Mouse (Mus musculus) heart, embryonic 11.5 days (tissue): ENCODE data around the gene Epha6. TPM values are rescaled to one million over a fixed set of nuclear protein-coding genes. Genes with fewer than 3 reads are reported as not detected.

Experiments
- ATAC-seq: fragments of 200-750 bp; cut with Nextera tagmentation; replicated peaks from 2 replicates; pipeline ENCODE4 v1.8.0; 2017; ENCODE audit warnings: moderate library complexity; ENCODE audit not compliant: insufficient number of reproducible peaks, low FRiP score, low TSS enrichment
- H3K27ac ChIP-seq: fragments of 300-500 bp; sonication (generic); 2 replicates; pipeline ENCODE4 v1.5.1; 2014; ENCODE audit warnings: mild to moderate bottlenecking, low read depth, low read length
- H3K27me3 ChIP-seq: fragments of 300-500 bp; sonication (generic); 2 replicates; pipeline ENCODE4 v1.6.1; 2014; ENCODE audit warnings: mild to moderate bottlenecking, low read length, mixed read lengths; ENCODE audit not compliant: control insufficient read depth, insufficient read depth
- H3K36me3 ChIP-seq: fragments of 300-500 bp; sonication (generic); 2 replicates; pipeline ENCODE4 v1.6.1; 2014; ENCODE audit warnings: mild to moderate bottlenecking, low read length, moderate library complexity, mixed read lengths; ENCODE audit not compliant: control insufficient read depth, insufficient read depth
- H3K4me1 ChIP-seq: fragments of 300-500 bp; sonication (generic); 2 replicates; pipeline ENCODE4 v1.6.1; 2014; ENCODE audit warnings: low read length; ENCODE audit not compliant: control insufficient read depth, insufficient read depth
- H3K4me2 ChIP-seq: fragments of 300-500 bp; sonication (generic); 2 replicates; pipeline ENCODE4 v1.6.1; 2014; ENCODE audit warnings: mild to moderate bottlenecking, moderate library complexity
- H3K4me3 ChIP-seq: fragments of 300-500 bp; sonication (generic); 2 replicates; pipeline ENCODE4 v1.5.1; 2014; ENCODE audit warnings: low read depth, low read length
- H3K9ac ChIP-seq: fragments of 300-500 bp; sonication (generic); 2 replicates; pipeline ENCODE4 v1.6.1; 2014; ENCODE audit warnings: mild to moderate bottlenecking, low read depth, low read length, moderate library complexity
- H3K9me3 ChIP-seq: fragments of 300-500 bp; sonication (generic); replicated peaks from 2 replicates; pipeline ENCODE4 v1.6.1; 2016; ENCODE audit warnings: low read length; ENCODE audit not compliant: control insufficient read depth
- WGBS: fragments of 180-500 bp; shearing (Covaris S2); extraction: QIAGEN DNeasy Blood & Tissue Kit; methylation state at CpG from one replicate; pipeline ENCODE4 v1.1.7; 2014; ENCODE audit not compliant: insufficient replicate concordance; 5-methylcytosine and 5-hydroxymethylcytosine counted together
- polyA plus RNA-seq: library from polyadenylated mRNA; unstranded; fragments of >200 nt; fragmentation: Nextera tagmentation; extraction: Ambion mirVana; gene quantifications from 2 replicates; pipeline ENCODE4 v1.2.1, GENCODE M21; 2014

Epha6 gene
- polyA plus RNA-seq, 1 experiment from 2014 or later = 0.09 TPM

DNA sequence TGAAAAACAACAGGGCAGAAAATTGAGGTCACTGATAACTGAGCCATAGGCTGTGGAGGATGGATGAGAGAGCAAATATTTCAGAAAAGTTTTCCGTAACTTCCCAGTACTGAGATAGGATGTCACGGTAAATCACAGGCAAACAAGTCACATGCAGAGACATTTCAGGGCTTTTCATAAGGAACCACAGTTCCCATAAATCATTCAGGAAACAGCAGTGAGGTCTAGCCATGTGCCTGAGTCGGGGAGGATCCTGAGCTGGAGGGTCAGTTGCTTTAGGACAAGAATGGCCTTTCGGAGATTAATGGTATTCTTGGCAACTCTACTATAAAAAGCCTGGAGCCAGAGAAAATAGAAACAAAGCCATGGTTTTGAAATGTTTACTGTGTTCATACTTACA lies 889.8 kb downstream of the Epha6 start:
- no peak overlapping the region for H3K4me3 ChIP-seq
- 80% methylated on average over 4 of the region's 4 CpGs for WGBS
- no peaks in the 10 kb centered on the region for H3K9me3 ChIP-seq
- H3K27me3 ChIP-seq = no peaks in the 10 kb centered on the region
- H3K4me1 ChIP-seq = no peaks in the 10 kb centered on the region
- H3K4me2 ChIP-seq = no peak overlapping the region
- no peaks in the 10 kb centered on the region for H3K36me3 ChIP-seq
- no peak for ATAC-seq
- no peak overlapping the region for H3K27ac ChIP-seq
- no peak overlapping the region for H3K9ac ChIP-seq

DNA sequence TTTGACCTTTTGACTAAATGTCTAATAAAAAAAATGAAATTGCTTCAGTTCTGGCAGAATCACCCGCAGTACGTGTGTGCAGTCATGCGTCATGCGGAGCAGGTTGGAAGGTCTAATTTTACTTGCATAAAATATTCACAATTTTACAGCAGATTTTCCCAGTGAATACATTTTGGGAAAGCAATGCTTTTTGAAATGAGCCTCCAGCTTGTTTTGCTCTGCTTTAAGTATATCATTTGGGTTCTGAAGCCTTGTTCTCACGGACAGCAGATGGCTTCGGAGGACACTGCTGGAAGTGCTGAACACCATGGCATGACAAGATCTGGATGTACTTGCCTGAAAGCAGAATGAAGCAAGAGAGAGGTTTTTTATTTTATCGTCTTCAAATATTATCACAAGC lies 912.1 kb downstream of the Epha6 start:
- no peaks in the 10 kb centered on the region for H3K9me3 ChIP-seq
- ATAC-seq = no peak
- H3K9ac ChIP-seq = no peak overlapping the region
- H3K4me3 ChIP-seq = no peak overlapping the region
- no peaks in the 10 kb centered on the region for H3K27me3 ChIP-seq
- no peak overlapping the region for H3K27ac ChIP-seq
- H3K4me2 ChIP-seq = no peak overlapping the region
- 87% methylated on average over 7 of the region's 7 CpGs for WGBS
- no peaks in the 10 kb centered on the region for H3K36me3 ChIP-seq
- no peaks in the 10 kb centered on the region for H3K4me1 ChIP-seq

DNA sequence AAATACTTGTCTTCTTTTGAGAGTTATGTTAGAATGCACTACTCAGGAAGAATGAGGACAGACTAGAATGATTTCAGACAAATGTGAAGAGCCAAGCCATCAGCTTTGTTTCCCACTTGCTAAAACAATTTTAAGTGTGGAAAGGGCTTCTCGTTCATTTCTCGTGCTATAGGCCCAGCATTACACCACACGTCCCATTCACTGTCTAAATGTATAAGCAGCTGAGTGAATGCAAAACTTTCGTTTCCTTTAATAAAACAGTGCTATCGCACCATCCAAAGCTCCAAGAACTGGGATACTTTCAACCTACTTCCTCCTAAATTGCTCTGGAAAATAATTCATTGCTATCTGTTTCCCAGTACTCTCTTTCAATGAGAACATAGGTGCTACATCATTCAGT lies 916.2 kb downstream of the Epha6 start:
- Histone ChIP-seq H3K4me3 (no peak overlapping the region), H3K4me2 (no peak overlapping the region), H3K36me3 (no peaks in the 10 kb centered on the region), H3K9me3 (no peaks in the 10 kb centered on the region), H3K4me1 (no peaks in the 10 kb centered on the region), H3K27me3 (no peaks in the 10 kb centered on the region), H3K9ac (no peak overlapping the region), H3K27ac (no peak overlapping the region)
- ATAC-seq = no peak
- 82% methylated on average over 5 of the region's 5 CpGs for WGBS

DNA sequence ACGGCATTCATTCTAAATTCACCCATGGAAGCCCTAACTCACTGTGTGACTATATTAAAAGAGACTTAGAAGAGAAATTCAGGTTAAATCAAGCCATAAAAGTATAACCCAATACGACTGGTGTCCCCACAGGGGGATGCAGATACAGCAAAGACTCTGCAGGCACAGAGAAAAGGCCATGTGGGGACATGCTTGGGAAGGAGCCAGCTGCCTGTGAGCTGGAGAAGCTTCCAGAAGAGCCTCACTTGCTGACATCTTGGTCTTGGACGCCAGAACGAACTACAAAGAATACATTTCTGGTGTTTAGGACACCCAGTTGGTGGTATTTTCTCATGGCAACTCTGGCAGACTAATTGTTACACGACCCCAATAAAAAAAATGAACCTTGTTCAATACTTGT lies 920.2 kb downstream of the Epha6 start:
- Histone ChIP-seq H3K9ac (no peak overlapping the region), H3K4me1 (no peaks in the 10 kb centered on the region), H3K4me2 (no peak overlapping the region), H3K27ac (no peak overlapping the region), H3K4me3 (no peak overlapping the region), H3K9me3 (no peaks in the 10 kb centered on the region), H3K27me3 (no peaks in the 10 kb centered on the region), H3K36me3 (no peaks in the 10 kb centered on the region)
- ATAC-seq = no peak
- WGBS = 72% methylated on average over 5 of the region's 5 CpGs

DNA sequence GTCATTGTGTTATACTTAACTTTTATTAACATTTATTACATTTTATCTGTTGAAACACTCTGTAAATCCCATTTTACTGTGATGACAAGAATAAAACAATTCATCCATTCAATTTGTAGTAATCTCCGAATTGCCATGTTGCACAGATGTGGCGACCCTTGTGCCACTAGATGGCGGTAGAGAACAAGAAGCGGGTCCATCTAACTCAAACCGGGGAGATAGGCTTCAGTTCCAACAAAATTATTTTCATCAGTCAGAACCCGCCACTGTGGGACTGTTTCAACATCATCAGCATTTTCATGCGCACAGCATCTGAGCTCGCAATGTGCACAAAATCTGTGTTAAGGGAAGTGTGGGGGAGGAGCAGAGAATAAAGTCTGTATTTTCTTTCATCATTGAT lies 921.9 kb downstream of the Epha6 start:
- no peaks in the 10 kb centered on the region for H3K36me3 ChIP-seq
- no peak overlapping the region for H3K4me2 ChIP-seq
- ATAC-seq = no peak
- 6% methylated on average over 8 of the region's 8 CpGs for WGBS
- H3K27me3 ChIP-seq = no peaks in the 10 kb centered on the region
- H3K9me3 ChIP-seq = no peaks in the 10 kb centered on the region
- no peak overlapping the region for H3K4me3 ChIP-seq
- no peak overlapping the region for H3K9ac ChIP-seq
- no peaks in the 10 kb centered on the region for H3K4me1 ChIP-seq
- no peak overlapping the region for H3K27ac ChIP-seq

DNA sequence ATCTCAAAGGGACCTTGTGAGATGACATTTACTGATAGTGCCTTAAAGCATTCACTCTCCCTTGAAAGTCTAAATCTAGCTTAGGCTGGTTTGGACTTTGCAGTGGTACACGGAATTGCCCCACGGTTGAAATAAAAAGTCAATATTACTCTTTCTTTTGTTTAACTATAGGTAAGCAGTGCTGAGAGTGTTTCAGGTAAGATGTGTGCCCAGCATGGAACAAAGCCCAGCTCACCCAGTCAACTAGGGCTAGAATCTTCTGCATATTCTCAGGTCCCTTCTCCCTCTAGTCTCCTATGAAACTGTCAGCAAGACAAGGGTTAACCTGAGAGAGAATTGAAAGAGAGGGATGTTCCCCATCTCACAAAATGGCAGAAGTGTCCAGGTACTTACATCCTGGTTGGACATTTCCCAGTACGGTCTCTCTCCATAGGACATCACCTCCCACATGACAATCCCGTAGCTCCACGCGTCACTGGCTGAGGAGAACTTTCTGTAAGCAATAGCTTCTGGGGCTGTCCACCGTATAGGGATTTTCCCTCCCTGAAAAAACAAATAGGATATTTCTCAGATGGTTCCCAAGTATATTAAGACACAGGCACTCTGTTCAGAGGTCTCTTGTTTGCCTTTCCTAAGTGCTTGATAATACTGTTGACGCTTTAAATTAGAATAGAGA lies 923.0 kb downstream of the Epha6 start:
- H3K9me3 ChIP-seq = no peaks in the 10 kb centered on the region
- 79% methylated on average over 8 of the region's 8 CpGs for WGBS

DNA sequence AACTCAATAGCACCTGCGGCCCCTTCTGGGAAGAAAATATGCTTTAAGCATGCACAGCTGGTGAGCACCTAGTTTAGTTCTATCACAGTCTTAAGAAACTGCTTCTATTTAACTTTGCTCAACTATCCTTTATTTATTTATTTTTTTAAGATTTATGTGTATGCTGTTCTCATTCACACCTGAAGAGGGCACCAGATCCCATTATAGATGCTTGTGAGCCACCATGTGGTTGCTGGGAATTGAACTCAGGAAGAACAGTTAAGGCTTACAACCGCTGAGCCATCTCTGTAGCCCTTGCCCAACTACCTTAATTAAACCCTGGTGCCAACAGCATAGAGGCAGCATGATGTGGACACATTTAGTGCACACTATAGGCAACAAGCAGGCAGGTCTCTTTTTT lies 938.4 kb downstream of the Epha6 start:
- WGBS = 69% methylated on average over 2 of the region's 2 CpGs
- no peak overlapping the region for H3K9ac ChIP-seq

More for the DNA sequence above, 923.0 kb downstream of the Epha6 start:
- H3K4me3 ChIP-seq = no peak overlapping the region
- no peak for ATAC-seq
- H3K36me3 ChIP-seq = no peaks in the 10 kb centered on the region
- H3K9ac ChIP-seq = no peak overlapping the region
- no peaks in the 10 kb centered on the region for H3K4me1 ChIP-seq
- no peak overlapping the region for H3K4me2 ChIP-seq
- no peaks in the 10 kb centered on the region for H3K27me3 ChIP-seq
- H3K27ac ChIP-seq = no peak overlapping the region

DNA sequence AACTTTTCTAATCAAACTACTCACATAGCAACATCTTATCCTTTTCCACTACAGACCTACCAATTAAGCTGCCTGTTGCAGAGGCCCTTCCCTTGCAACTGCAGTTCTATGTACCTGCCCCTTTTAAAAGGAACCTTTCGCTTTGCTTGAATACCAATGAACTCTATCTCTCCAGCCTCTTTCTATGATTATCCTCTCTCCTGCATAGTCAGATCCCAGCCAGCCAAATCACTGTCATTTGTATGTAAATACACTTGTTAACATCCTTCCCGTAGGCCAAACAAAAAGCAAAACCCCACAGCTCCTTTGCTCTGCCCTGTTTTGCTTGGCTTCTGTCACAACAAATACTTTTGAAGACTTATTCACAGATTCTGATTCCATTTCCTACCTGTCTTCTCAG lies 961.6 kb downstream of the Epha6 start:
- H3K4me1 ChIP-seq = no peaks in the 10 kb centered on the region
- no peak overlapping the region for H3K4me3 ChIP-seq
- WGBS = 48% methylated on average over 2 of the region's 2 CpGs
- no peak overlapping the region for H3K4me2 ChIP-seq
- no peak for ATAC-seq
- no peaks in the 10 kb centered on the region for H3K27me3 ChIP-seq
- no peak overlapping the region for H3K9ac ChIP-seq
- no peaks in the 10 kb centered on the region for H3K36me3 ChIP-seq
- H3K9me3 ChIP-seq = no peaks in the 10 kb centered on the region
- no peak overlapping the region for H3K27ac ChIP-seq

More for the DNA sequence above, 938.4 kb downstream of the Epha6 start:
- H3K9me3 ChIP-seq = no peaks in the 10 kb centered on the region
- H3K36me3 ChIP-seq = no peaks in the 10 kb centered on the region
- no peak overlapping the region for H3K4me3 ChIP-seq
- ATAC-seq = no peak
- no peaks in the 10 kb centered on the region for H3K4me1 ChIP-seq
- H3K4me2 ChIP-seq = no peak overlapping the region
- H3K27ac ChIP-seq = no peak overlapping the region
- H3K27me3 ChIP-seq = no peaks in the 10 kb centered on the region

DNA sequence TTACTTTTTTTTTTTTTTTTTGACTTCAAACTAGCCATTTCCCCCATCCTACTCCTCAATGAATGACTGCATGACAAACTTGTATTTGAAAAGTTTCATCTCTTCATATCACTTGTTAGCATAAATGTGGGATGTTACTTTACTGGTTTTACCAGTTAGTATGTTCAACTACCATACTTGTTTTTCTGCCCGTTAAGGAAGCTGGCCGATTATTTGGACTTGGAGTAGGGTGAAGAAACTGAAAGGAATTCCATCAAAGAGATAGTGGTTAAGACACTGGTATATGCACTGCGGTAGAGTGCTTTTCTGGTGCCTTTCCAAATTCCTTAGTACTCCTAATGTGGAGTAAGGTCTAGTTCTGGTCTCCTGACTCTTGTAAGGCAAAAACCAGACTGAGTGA lies 965.3 kb downstream of the Epha6 start:
- H3K27me3 ChIP-seq = no peaks in the 10 kb centered on the region
- no peaks in the 10 kb centered on the region for H3K9me3 ChIP-seq
- H3K36me3 ChIP-seq = no peaks in the 10 kb centered on the region
- H3K27ac ChIP-seq = no peak overlapping the region
- H3K4me3 ChIP-seq = no peak overlapping the region
- no peak overlapping the region for H3K9ac ChIP-seq
- H3K4me2 ChIP-seq = no peak overlapping the region
- WGBS = 85% methylated on average over 3 of the region's 3 CpGs
- no peaks in the 10 kb centered on the region for H3K4me1 ChIP-seq
- no peak for ATAC-seq
